9 mouse cellular contexts compared by ENCODE assay signal in genomic region chr2:92187061-92187460, GRCm38 (mm10).
A peak's percentile ranks its signal among the peaks of the same experiment; 100 is the strongest.
DNase-seq lines count a peak whose midpoint lies in the region; ATAC-seq and TF ChIP-seq lines count a peak whose summit lies in the region.
"Had no signal": no experiment of that assay in that cellular context is flagged by ENCODE, and none has a peak within 500 bp of the region (broad histone marks: within the 10 kb centered on the region; RNA-seq: fewer than 3 reads in every experiment).

No protein-coding gene starts in this region.

- H3K4me1 ChIP-seq in kidney, postnatal 0 days (replicated peaks; ENCODE audit: insufficient read depth, low read length), result peaks cover 15% of the 10 kb centered on the region
- H3K4me1 ChIP-seq in brown adipose tissue, adult 24 weeks (ENCODE audit: control insufficient read depth, insufficient read depth, insufficient read length, low read length), result peaks cover 4% of the 10 kb centered on the region; the same call in 1 of the 2 replicates
- H3K4me1 ChIP-seq in hindbrain, embryonic 13.5 days (replicated peaks), result peaks cover 41% of the 10 kb centered on the region

- 53% methylated on average over 6 of the region's 6 CpGs for WGBS in kidney, postnatal 0 days
- 51% methylated on average over 6 of the region's 6 CpGs for WGBS in hindbrain, embryonic 13.5 days

- no peaks in the 10 kb centered on the region for H3K9me3 ChIP-seq in kidney, postnatal 0 days (replicated peaks; ENCODE audit: low read length)
- no peaks in the 10 kb centered on the region for H3K9me3 ChIP-seq in hindbrain, embryonic 13.5 days

- no peaks in the 10 kb centered on the region for H3K36me3 ChIP-seq in kidney, postnatal 0 days (ENCODE audit: insufficient read depth, low read length)
- no peaks in the 10 kb centered on the region for H3K36me3 ChIP-seq in hindbrain, embryonic 13.5 days

- ATAC-seq in kidney, postnatal 0 days (replicated peaks; ENCODE audit: low FRiP score, low read depth), result no peak
- ATAC-seq in hindbrain, embryonic 13.5 days (ENCODE audit: low FRiP score), result no peak

- H3K27ac ChIP-seq in kidney, postnatal 0 days, result no peak overlapping the region
- no peak overlapping the region for H3K27ac ChIP-seq in brown adipose tissue, adult 24 weeks (replicated peaks; ENCODE audit: low read depth, low read length)
- no peak overlapping the region for H3K27ac ChIP-seq in hindbrain, embryonic 13.5 days

- peak; percentile 46; the same call in 1 of the 2 replicates for TF ChIP-seq CTCF in kidney, postnatal 0 days (IDR thresholded peaks at IDR 0.05; ENCODE audit: low read depth)

- H3K27me3 ChIP-seq in kidney, postnatal 0 days (ENCODE audit: insufficient read depth, low read length), result no peaks in the 10 kb centered on the region
- H3K27me3 ChIP-seq in hindbrain, embryonic 13.5 days, result no peaks in the 10 kb centered on the region

- peak; percentile 40 for DNase-seq in kidney, postnatal 0 days (ENCODE audit: low spot score)
- no peak for DNase-seq in kidney, postnatal 14 days
- peak; percentile 41 for DNase-seq in naive thymus-derived CD4-positive, alpha-beta T cell, adult 2 months (ENCODE audit: low read depth)
- DNase-seq in natural killer cell, adult 2 months (ENCODE audit: low spot score in 2 of 2), result no peak
- DNase-seq in testis, postnatal 10 days (ENCODE audit: low spot score), result no peak
- DNase-seq in cerebellum, postnatal 25 days, result no peak
- DNase-seq: lung, postnatal 4 days had no signal

- no peak overlapping the region for H3K4me3 ChIP-seq in kidney, postnatal 0 days (replicated peaks; ENCODE audit: low read depth, low read length)
- 0 out of 2 replicates have a peak overlapping the region, but pooled peaks have one; percentile 18 for H3K4me3 ChIP-seq in brown adipose tissue, adult 24 weeks (ENCODE audit: insufficient read depth, low read depth, low read length)
- peak overlapping the region; percentile 74 for H3K4me3 ChIP-seq in hindbrain, embryonic 13.5 days

- no peak overlapping the region for H3K9ac ChIP-seq in kidney, postnatal 0 days (ENCODE audit: low read depth, low read length)
- no peak overlapping the region for H3K9ac ChIP-seq in hindbrain, embryonic 13.5 days

- H3K4me2 ChIP-seq in kidney, postnatal 0 days (ENCODE audit: low read length), result peak overlapping the region; percentile 92
- peak overlapping the region; percentile 84 for H3K4me2 ChIP-seq in hindbrain, embryonic 13.5 days

Comparison
In these comparisons a context has a peak if more than half of its experiments do, and no peak if none do; other contexts are left out.
1. DNase-seq: peak in kidney, postnatal 0 days (single experiment) and naive thymus-derived CD4-positive, alpha-beta T cell, adult 2 months (single experiment); none in kidney, postnatal 14 days (single experiment), natural killer cell, adult 2 months (0 of 2), testis, postnatal 10 days (single experiment) and cerebellum, postnatal 25 days (0 of 2).